Mouse (Mus musculus) cerebellum, adult 2 months (tissue): ENCODE measurements around the gene Smyd2.

Experiments
- CTCF ChIP-seq: fragments of 200-500 bp; IDR thresholded peaks from 2 replicates; pipeline ENCODE4 v1.5.1; 2011; ENCODE audit warnings: low read depth, mild to moderate bottlenecking, control low read depth, low read length, moderate library complexity, borderline replicate concordance; ENCODE audit not compliant: insufficient read depth
- POLR2A ChIP-seq: fragments of 200-500 bp; IDR thresholded peaks from 2 replicates; pipeline ENCODE4 v1.6.1; 2011; ENCODE audit warnings: low read length, control low read depth, borderline replicate concordance; ENCODE audit not compliant: insufficient read depth

GRCm38 (mm10) chr1:189846319-189846718, 75.8 kb downstream of the Smyd2 start:
- TF ChIP-seq CTCF (no peak), POLR2A (no peak)
